ENCODE assay signal across 8 mouse cellular contexts in genomic region chr9:42463220-42463989, GRCm38 (mm10). TPM values are rescaled to one million over a fixed set of nuclear protein-coding genes. Genes with fewer than 3 reads are reported as not detected.
DNase-seq lines count a peak whose midpoint lies in the region; ATAC-seq and TF ChIP-seq lines count a peak whose summit lies in the region.

No protein-coding gene starts in this region.

- H3K9ac ChIP-seq in intestine, embryonic 16.5 days (ENCODE audit: low read depth, low read length), result peak overlapping the region; percentile 48
- no peak overlapping the region for H3K9ac ChIP-seq in lung, embryonic 16.5 days (ENCODE audit: low read length)

- H3K27me3 ChIP-seq in G1E (ENCODE audit: insufficient read depth, low read length), result no peaks in the 10 kb centered on the region
- no peaks in the 10 kb centered on the region for H3K27me3 ChIP-seq in intestine, embryonic 16.5 days (replicated peaks; ENCODE audit: control insufficient read depth, insufficient read depth, low read length)
- no peaks in the 10 kb centered on the region for H3K27me3 ChIP-seq in lung, embryonic 16.5 days (ENCODE audit: control insufficient read depth, insufficient read depth, low read depth, low read length)

- no peaks in the 10 kb centered on the region for H3K9me3 ChIP-seq in G1E (replicated peaks)
- H3K9me3 ChIP-seq in intestine, embryonic 16.5 days (ENCODE audit: control insufficient read depth, low read length), result no peaks in the 10 kb centered on the region
- H3K9me3 ChIP-seq in lung, embryonic 16.5 days (ENCODE audit: control insufficient read depth, low read length), result no peaks in the 10 kb centered on the region

- TF ChIP-seq CTCF in G1E (IDR thresholded peaks at IDR 0.05; ENCODE audit: low read depth, low read length), result no peak

- WGBS in intestine, embryonic 16.5 days, result 40% methylated on average over 8 of the region's 8 CpGs
- 24% methylated on average over 8 of the region's 8 CpGs for WGBS in lung, embryonic 16.5 days

- H3K4me2 ChIP-seq in intestine, embryonic 16.5 days (ENCODE audit: low read depth, low read length), result peak overlapping the region; percentile 27; the same call in 1 of the 2 replicates
- H3K4me2 ChIP-seq in lung, embryonic 16.5 days (ENCODE audit: low read depth, low read length), result peak overlapping the region; percentile 21; the same call in 1 of the 2 replicates

- H3K36me3 ChIP-seq in G1E (replicated peaks), result peaks cover 56% of the 10 kb centered on the region
- H3K36me3 ChIP-seq in intestine, embryonic 16.5 days (ENCODE audit: control insufficient read depth, insufficient read depth, low read length), result no peaks in the 10 kb centered on the region
- no peaks in the 10 kb centered on the region for H3K36me3 ChIP-seq in lung, embryonic 16.5 days (ENCODE audit: control insufficient read depth, insufficient read depth, low read length)

- ATAC-seq in G1E (ENCODE audit: extremely low read depth, insufficient number of reproducible peaks, low FRiP score, poor library complexity, severe bottlenecking), result peak; percentile 67
- ATAC-seq in erythroblast, adult 5-6 weeks (replicated peaks; ENCODE audit: low FRiP score, poor library complexity, severe bottlenecking), result peak; percentile 80
- peak; percentile 94 for ATAC-seq in intestine, embryonic 16.5 days
- peak; percentile 90 for ATAC-seq in lung, embryonic 16.5 days (ENCODE audit: low read depth)

- peak overlapping the region; percentile 16; the same call in 1 of the 2 replicates for H3K4me3 ChIP-seq in G1E (ENCODE audit: low read depth, low read length)
- no peak overlapping the region for H3K4me3 ChIP-seq in intestine, embryonic 16.5 days (ENCODE audit: low read length)
- peak overlapping the region; percentile 10; the same call in 1 of the 2 replicates for H3K4me3 ChIP-seq in lung, embryonic 16.5 days (ENCODE audit: low read length)

- H3K4me1 ChIP-seq in G1E (ENCODE audit: insufficient read depth, low read depth, low read length), result peaks cover 81% of the 10 kb centered on the region
- peaks cover 56% of the 10 kb centered on the region for H3K4me1 ChIP-seq in intestine, embryonic 16.5 days (ENCODE audit: control insufficient read depth, insufficient read depth, low read length)
- H3K4me1 ChIP-seq in lung, embryonic 16.5 days (replicated peaks; ENCODE audit: control insufficient read depth, insufficient read depth, low read length), result peaks cover 56% of the 10 kb centered on the region

- DNase-seq in 3T3-L1 (ENCODE audit: low read depth, low spot score) (peak; percentile 5), G1E (ENCODE audit: low spot score) (peak; percentile 79)
- peak; percentile 67 to 72 for DNase-seq in thymus, postnatal 10 days (ENCODE audit: low spot score in 2 of 2)
- no peak for DNase-seq in right cerebral cortex, postnatal 25 days
- no peak for DNase-seq in cerebellum, adult 18-20 months

- H3K27ac ChIP-seq in intestine, embryonic 16.5 days (ENCODE audit: low read length), result peak overlapping the region; percentile 61
- peak overlapping the region; percentile 84 for H3K27ac ChIP-seq in lung, embryonic 16.5 days (ENCODE audit: low read length)

RNA-seq across cellular contexts. Expression of gene Tbcel, which starts 44.2 kb away (rescaled TPM):
- total RNA-seq in G1E (2014; fragmentation: Nextera tagmentation) (31.0 and 31.1 TPM in 2 replicates), G1E (2017) (31.0 and 33.3 TPM in 2 replicates)
- polyA plus RNA-seq in G1E (2012), result 4.2 and 4.8 TPM in 2 replicates
- 374 and 375 TPM in 2 replicates for total RNA-seq in erythroblast, adult 5-6 weeks (2015; ENCODE audit: low replicate concordance)
- 568 and 596 TPM in 2 replicates for total RNA-seq in erythroblast, adult 5-6 weeks (2017; ENCODE audit: low replicate concordance)
- polyA plus RNA-seq in intestine, embryonic 16.5 days (2015; fragmentation: Nextera tagmentation; extraction: Ambion mirVana), result 5.1 and 6.0 TPM in 2 replicates
- polyA plus RNA-seq in lung, embryonic 16.5 days (2015; fragmentation: Nextera tagmentation; extraction: Ambion mirVana), result 4.2 and 4.8 TPM in 2 replicates

Comparison
In these comparisons a context has a peak if more than half of its experiments do, and no peak if none do; other contexts are left out.
1. DNase-seq: peak in 3T3-L1 (single experiment), G1E (single experiment) and thymus, postnatal 10 days (2 of 2); none in right cerebral cortex, postnatal 25 days (single experiment) and cerebellum, adult 18-20 months (0 of 2).
2. Peak in every context shown above with its lines, with median percentiles within 50 percentile points of each other: ATAC-seq.